Mouse (Mus musculus): Measurements from ENCODE around the gene C1qtnf6.

DNA sequence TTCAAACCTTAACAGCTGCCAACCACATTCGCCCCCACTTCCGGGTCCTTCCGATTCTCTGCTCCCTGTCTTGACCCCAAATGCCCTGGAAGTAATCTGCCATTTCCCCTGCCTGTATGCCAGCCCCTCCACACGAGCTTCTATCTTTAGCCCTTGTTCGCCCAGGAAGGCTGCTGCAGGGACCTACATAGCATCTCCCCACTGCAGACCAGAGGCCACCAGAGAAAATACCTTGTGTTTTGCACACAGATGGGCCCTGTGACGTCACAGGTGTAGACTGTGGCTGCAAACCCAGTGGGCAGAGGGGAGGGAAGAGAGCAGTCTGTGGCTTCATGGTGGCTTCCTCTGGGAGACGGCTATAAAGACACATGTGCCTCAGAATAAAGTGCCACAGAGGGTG, 13.0 kb downstream of the C1qtnf6 start:
- TF ChIP-seq CTCF (IDR thresholded peaks at IDR 0.05): no peak
- TF ChIP-seq POLR2A (IDR thresholded peaks at IDR 0.05; ENCODE audit: insufficient read depth, low read depth, low read length): no peak
